Mouse (Mus musculus): ENCODE results near the gene Gnb1l.

GRCm38 (mm10) chr16:18588738-18589055 lies 90.2 kb downstream of the Gnb1l start:
- TF ChIP-seq POLR2A (IDR thresholded peaks at IDR 0.05; ENCODE audit: borderline replicate concordance, extremely low read depth, insufficient read depth, insufficient read length, poor library complexity, severe bottlenecking), result no peak
- TF ChIP-seq CTCF (IDR thresholded peaks at IDR 0.05; ENCODE audit: borderline replicate concordance, extremely low read depth, insufficient read depth, insufficient read length), result no peak
